Mouse (Mus musculus) CH12.LX (cell line): ENCODE data around the gene Gcm2. TPM values are rescaled to one million over a fixed set of nuclear protein-coding genes. Genes with fewer than 3 reads are reported as not detected.
A peak's percentile ranks its signal among the peaks of the same experiment; 100 is the strongest.

Experiments used
- DNase-seq: peaks from one replicate; pipeline ENCODE4 v3.0.0-alpha.2; 2013; ENCODE audit errors: extremely low read depth
- H3K27ac ChIP-seq: 2 replicates; pipeline ENCODE4 v1.5.1; 2012; ENCODE audit warnings: low read depth, mild to moderate bottlenecking, control low read depth, moderate library complexity; ENCODE audit not compliant: insufficient read depth
- H3K27me3 ChIP-seq: replicated peaks from 2 replicates; pipeline ENCODE3; 2012; ENCODE audit warnings: inconsistent platforms
- H3K36me3 ChIP-seq, 2 experiments: replicated peaks in 1 of 2; 2 replicates each; pipeline versions ENCODE3 to v1.6.1; 2012; ENCODE audit warnings: inconsistent platforms in 1 of 2, low read length in 1 of 2, mild to moderate bottlenecking in 1 of 2, mixed read lengths in 1 of 2, moderate library complexity in 1 of 2; ENCODE audit not compliant: control insufficient read depth in 1 of 2, insufficient read depth in 1 of 2
- H3K4me1 ChIP-seq, 2 experiments: 2 replicates each; pipeline ENCODE4 v1.6.1; 2012; ENCODE audit warnings: inconsistent platforms in 1 of 2, moderate library complexity in 1 of 2; ENCODE audit not compliant: insufficient read depth in 2 of 2, control insufficient read depth in 1 of 2
- H3K4me2 ChIP-seq: 2 replicates; pipeline ENCODE4 v1.6.1; 2012; ENCODE audit warnings: low read depth, mild to moderate bottlenecking, control low read depth; ENCODE audit not compliant: poor library complexity, insufficient read depth, severe bottlenecking
- H3K4me3 ChIP-seq, 3 experiments: fragments of 150-350 bp in 1 of 3; sonication (generic) in 1 of 3; replicated peaks in 1 of 3; 2 replicates each; pipeline versions ENCODE3 to v1.5.1; 2011 to 2012; ENCODE audit warnings: low read depth in 2 of 3, low read length in 2 of 3, mild to moderate bottlenecking in 2 of 3, moderate library complexity in 2 of 3, control low read depth in 1 of 3, improper control_type of control experiment in 1 of 3, inconsistent platforms in 1 of 3, mixed read lengths in 1 of 3; ENCODE audit not compliant: poor library complexity in 1 of 3
- H3K79me2 ChIP-seq: replicated peaks from 2 replicates; pipeline ENCODE4 v1.6.1; 2012; ENCODE audit warnings: mild to moderate bottlenecking, moderate library complexity; ENCODE audit not compliant: control insufficient read depth, poor library complexity, insufficient read depth, severe bottlenecking; ENCODE audit errors: extremely low read depth
- H3K9ac ChIP-seq: 2 replicates; pipeline ENCODE4 v1.6.1; 2012; ENCODE audit warnings: low read depth, mild to moderate bottlenecking, control low read depth, moderate library complexity; ENCODE audit not compliant: insufficient read depth
- H3K9me3 ChIP-seq: replicated peaks from 2 replicates; pipeline ENCODE3; 2012; ENCODE audit warnings: low read length, inconsistent platforms, mixed read lengths
- CTCF ChIP-seq, 2 experiments: IDR thresholded peaks in 1 of 2; conservative IDR thresholded peaks in 1 of 2; 2 replicates each; pipeline ENCODE4 v1.5.1; 2011 to 2012; ENCODE audit warnings: low read depth in 2 of 2, low read length in 2 of 2, improper control_type of control experiment in 1 of 2, inconsistent platforms in 1 of 2, mild to moderate bottlenecking in 1 of 2, moderate library complexity in 1 of 2
- ELF1 ChIP-seq: IDR thresholded peaks from 2 replicates; pipeline ENCODE4 v1.6.1; 2014; ENCODE audit warnings: low read depth, mild to moderate bottlenecking, inconsistent platforms, low read length, improper control_type of control experiment
- ETS1 ChIP-seq: conservative IDR thresholded peaks from 2 replicates; pipeline ENCODE4 v1.6.1; 2012; ENCODE audit warnings: low read depth, mild to moderate bottlenecking, inconsistent platforms, low read length, improper control_type of control experiment, moderate library complexity
- IRF4 ChIP-seq: IDR thresholded peaks from 2 replicates; pipeline ENCODE4 v1.6.1; 2014; ENCODE audit warnings: low read depth, mild to moderate bottlenecking, inconsistent platforms, low read length, improper control_type of control experiment
- MAFK ChIP-seq: IDR thresholded peaks from 2 replicates; pipeline ENCODE4 v1.6.1; 2011; ENCODE audit warnings: low read length, improper control_type of control experiment; ENCODE audit not compliant: insufficient replicate concordance
- MAZ ChIP-seq: IDR thresholded peaks from 2 replicates; pipeline ENCODE4 v1.6.1; 2012; ENCODE audit warnings: low read depth, mild to moderate bottlenecking, inconsistent platforms, low read length, improper control_type of control experiment, moderate library complexity
- MXI1 ChIP-seq: IDR thresholded peaks from 2 replicates; pipeline ENCODE4 v1.6.1; 2011; ENCODE audit warnings: mild to moderate bottlenecking, low read depth, low read length, improper control_type of control experiment
- MYC ChIP-seq: IDR thresholded peaks from 2 replicates; pipeline ENCODE4 v1.6.1; 2011; ENCODE audit warnings: low read depth, mild to moderate bottlenecking, improper control_type of control experiment, low read length
- POLR2A ChIP-seq: IDR thresholded peaks from 2 replicates; pipeline ENCODE4 v1.6.1; 2011; ENCODE audit warnings: low read depth, mild to moderate bottlenecking, improper control_type of control experiment, low read length
- RAD21 ChIP-seq: IDR thresholded peaks from 2 replicates; pipeline ENCODE4 v1.6.1; 2011; ENCODE audit warnings: low read depth, mild to moderate bottlenecking, low read length, improper control_type of control experiment, moderate library complexity
- SMC3 ChIP-seq: IDR thresholded peaks from 2 replicates; pipeline ENCODE4 v1.6.1; 2011; ENCODE audit warnings: low read depth, low read length, improper control_type of control experiment
- TBP ChIP-seq: conservative IDR thresholded peaks from 2 replicates; pipeline ENCODE4 v1.6.1; 2011; ENCODE audit warnings: low read depth, low read length, improper control_type of control experiment
- TCF12 ChIP-seq: IDR thresholded peaks from 2 replicates; pipeline ENCODE4 v1.6.1; 2014; ENCODE audit warnings: low read depth, mild to moderate bottlenecking, inconsistent platforms, low read length, improper control_type of control experiment
- USF1 ChIP-seq: IDR thresholded peaks from 2 replicates; pipeline ENCODE4 v1.6.1; 2014; ENCODE audit warnings: low read depth, mild to moderate bottlenecking, inconsistent platforms, low read length, improper control_type of control experiment
- ZKSCAN1 ChIP-seq: IDR thresholded peaks from 2 replicates; pipeline ENCODE4 v1.6.1; 2012; ENCODE audit warnings: low read depth, inconsistent platforms, low read length, improper control_type of control experiment, borderline replicate concordance
- ZNF384 ChIP-seq: IDR thresholded peaks from 2 replicates; pipeline ENCODE4 v1.6.1; 2012; ENCODE audit warnings: low read depth, low read length, improper control_type of control experiment, inconsistent platforms
- dilution Hi-C: fragments of 300-500 bp; cut with MboI; formaldehyde crosslinking; loops from 2 replicates; pipeline ENCODE4 v1.14.3; 2020; ENCODE audit warnings: low sequenced_read_pairs; ENCODE audit not compliant: extremely low pct_unique_long_range_greater_than_20kb, extremely low pct_ligation_motif_present
- in situ Hi-C: fragments of 300-500 bp; cut with MboI; formaldehyde crosslinking; loops from 3 replicates; pipeline ENCODE4 v1.14.3; 2019; ENCODE audit warnings: low sequenced_read_pairs, low pct_ligation_motif_present, low pct_unique_long_range_greater_than_20kb, mixed read lengths
- polyA plus RNA-seq: library from polyadenylated mRNA; unstranded; fragments of >175 nt; gene quantifications from 2 replicates; pipeline ENCODE4 v1.2.1, GENCODE M21; 2012; ENCODE audit warnings: low read depth; ENCODE audit not compliant: insufficient read length
- total RNA-seq, 2 experiments: library from RNA; depleted of rRNA; stranded (reverse); fragments of 300-350 nt in 1 of 2; fragments of >200 nt in 1 of 2; gene quantifications; 2 replicates each; pipeline ENCODE4 v1.2.3; 2012 to 2014

The Gcm2 gene
- total and polyA plus RNA-seq, 3 experiments = 2.4 to 8.7 (median 7.2) TPM

DNA sequence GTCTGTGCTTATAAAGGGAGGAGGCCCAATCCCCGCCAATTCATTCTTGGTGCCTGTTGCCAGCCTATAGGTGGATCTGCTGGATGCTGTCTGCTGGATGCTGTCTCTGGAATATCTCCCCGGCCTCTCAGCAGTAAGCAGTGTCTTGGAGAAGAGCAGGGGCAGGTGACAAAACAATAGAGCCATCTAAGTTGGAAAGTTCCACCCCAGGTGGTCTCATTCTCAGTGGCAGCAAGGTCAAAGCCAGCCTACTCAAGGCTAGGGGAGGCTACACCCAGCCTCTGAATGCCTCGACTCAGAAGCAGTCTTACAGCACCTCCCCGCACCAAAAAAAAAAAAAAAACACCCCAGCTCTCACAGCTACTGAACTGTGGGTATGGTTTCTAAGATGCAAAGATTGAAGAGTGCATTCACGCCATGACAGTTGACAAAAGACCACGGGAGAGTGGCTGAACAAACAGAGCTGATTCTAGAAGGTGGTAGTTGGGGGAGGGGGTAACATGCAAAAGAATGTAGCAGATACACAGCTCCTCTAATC lies 34.7 kb upstream of the Gcm2 start:
- no peaks in the 10 kb centered on the region for H3K36me3 ChIP-seq
- DNase-seq = no peak
- no peak overlapping the region for H3K27ac ChIP-seq
- no peaks in the 10 kb centered on the region for H3K79me2 ChIP-seq
- no peaks in the 10 kb centered on the region for H3K9me3 ChIP-seq
- H3K4me3 ChIP-seq = no peak overlapping the region
- H3K27me3 ChIP-seq = no peaks in the 10 kb centered on the region
- dilution Hi-C loops (no loop called here), in situ Hi-C loops (loop anchor here (25.0 kb wide), 1 partner anchor 417 kb away; no protein-coding TSS in a partner anchor)
- no peak for TF ChIP-seq MYC
- no peak for TF ChIP-seq TBP
- no peak for TF ChIP-seq ELF1
- TF ChIP-seq POLR2A = no peak
- TF ChIP-seq MAZ = no peak
- TF ChIP-seq ZNF384 = no peak
- H3K9ac ChIP-seq = no peak overlapping the region
- H3K4me2 ChIP-seq = no peak overlapping the region
- H3K4me1 ChIP-seq = no peaks in the 10 kb centered on the region

DNA sequence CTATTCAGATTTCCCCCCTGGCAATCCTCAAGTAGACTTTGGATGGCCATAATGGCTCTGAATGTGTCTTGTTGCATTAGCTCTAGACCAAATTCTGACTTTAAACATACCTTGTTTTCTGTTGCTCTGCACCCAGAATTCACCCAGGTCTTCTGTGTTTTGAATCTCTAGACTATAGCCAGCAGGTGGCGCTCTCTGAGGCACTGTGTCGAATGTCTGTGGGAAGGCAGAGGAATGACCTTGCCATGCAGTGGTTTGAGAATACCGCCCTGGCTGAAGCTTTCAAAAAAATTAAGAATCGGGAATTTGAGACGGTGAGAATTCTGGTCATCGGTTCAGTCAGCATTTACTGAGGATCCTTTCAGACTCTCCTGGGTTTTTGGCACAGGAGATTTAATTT lies 24.1 kb upstream of the Gcm2 start:
- Histone ChIP-seq H3K9ac (no peak overlapping the region), H3K36me3 (peaks cover 0 to 2% of the 10 kb centered on the region in 2 experiments), H3K79me2 (no peaks in the 10 kb centered on the region), H3K4me3 (no peak overlapping the region), H3K4me2 (no peak overlapping the region), H3K27me3 (no peaks in the 10 kb centered on the region), H3K27ac (no peak overlapping the region), H3K4me1 (no peaks in the 10 kb centered on the region), H3K9me3 (no peaks in the 10 kb centered on the region)
- DNase-seq = peak; percentile 79
- TF ChIP-seq RAD21 (peak; percentile 53), MXI1 (no peak), USF1 (no peak), ZKSCAN1 (no peak), SMC3 (peak; percentile 83), CTCF (conservative IDR thresholded peaks at IDR 0.05 in 1 of 2, IDR thresholded peaks at IDR 0.05 in 1 of 2; ENCODE audit: low read depth in 2 of 2, low read length in 2 of 2) (peak; percentile 78 to 89), TCF12 (no peak)
- in situ Hi-C loops (loop anchor here (25.0 kb wide), 1 partner anchor 427 kb away; no protein-coding TSS in a partner anchor), dilution Hi-C loops (no loop called here)

- no peak overlapping the region for H3K27ac ChIP-seq
- no peak overlapping the region for H3K4me3 ChIP-seq
- H3K9me3 ChIP-seq = no peaks in the 10 kb centered on the region
- H3K9ac ChIP-seq = no peak overlapping the region
- no peak overlapping the region for H3K4me2 ChIP-seq
- no peaks in the 10 kb centered on the region for H3K27me3 ChIP-seq
- H3K79me2 ChIP-seq = no peaks in the 10 kb centered on the region
- no peak for TF ChIP-seq ETS1
- no peak for TF ChIP-seq IRF4
- no peak for TF ChIP-seq MAFK
- peaks cover 0 to 2% of the 10 kb centered on the region in 2 experiments for H3K36me3 ChIP-seq
- in situ Hi-C loops = loop anchor here (25.0 kb wide), 1 partner anchor 433 kb away; no protein-coding TSS in a partner anchor
- dilution Hi-C loops = no loop called here
- H3K4me1 ChIP-seq = peaks cover 0 to 18% of the 10 kb centered on the region in 2 experiments; a peak in 2 of 4 replicates
- DNase-seq = no peak
These were observed 18.2 kb upstream of the Gcm2 start for GRCm38 (mm10) chr13:41129061-41129460.
